Mouse (Mus musculus) naive thymus-derived CD4-positive, alpha-beta T cell, adult 5 months (primary cell): ENCODE results near the gene Rin3. TPM values are rescaled to one million over a fixed set of nuclear protein-coding genes. Genes with fewer than 3 reads are reported as not detected.

Experiments
- polyA plus RNA-seq: library from polyadenylated mRNA; unstranded; fragments of 100-300 nt; shearing (Covaris generic); gene quantifications from one replicate; pipeline ENCODE4 v1.2.1, GENCODE M21; 2017

The Rin3 gene
- 59.2 TPM for polyA plus RNA-seq

GRCm38 (mm10) chr12:102282763-102283482 lies at the start of gene Rin3:
TSS of gene Rin3 (plus strand) at chr12:102283048.

GRCm38 (mm10) chr12:102439632-102440023 lies 156.8 kb downstream of the Rin3 start, which contains the start of gene Lgmn:
TSS of gene Lgmn (minus strand) at chr12:102439813.

Other genes with a start within 250 kb of the Rin3 start
- gene Slc24a4, start 154.3 kb upstream of the Rin3 start, polyA plus RNA-seq = not detected
- 12.4 TPM for gene Lgmn, start 156.8 kb downstream of the Rin3 start, polyA plus RNA-seq
- 53.0 TPM for gene Golga5, start 186.1 kb downstream of the Rin3 start, polyA plus RNA-seq